Mouse (Mus musculus) thymus, postnatal 4 days (tissue): Measurements from ENCODE around the gene Ptprcap.
A peak's percentile ranks its signal among the peaks of the same experiment; 100 is the strongest.
"Not testable (repeated sequence)": the region's sequence is repeated elsewhere in the genome, so short reads cannot be mapped to it uniquely, and the experiment has no call there.

Experiments
- DNase-seq: peaks from one replicate; pipeline ENCODE4 v3.0.0; 2021

Gene Ptprcap

GRCm38 (mm10) chr19:4153232-4153654 lies at the start of gene Ptprcap:
Gene Ptprcap, plus strand, starts transcription at chr19:4153604.
- peak; percentile 37 for DNase-seq

- peak; percentile 51 for DNase-seq
Measured at GRCm38 (mm10) chr19:4103792-4104191, 49.6 kb upstream of the Ptprcap start.

- DNase-seq = no peak
Measured at GRCm38 (mm10) chr19:4104675-4105194, 48.7 kb upstream of the Ptprcap start.

- DNase-seq = no peak
Measured at GRCm38 (mm10) chr19:4106654-4107053, 46.8 kb upstream of the Ptprcap start.

- no peak for DNase-seq
Measured at GRCm38 (mm10) chr19:4108535-4108934, 44.9 kb upstream of the Ptprcap start.

- no peak for DNase-seq
Measured at GRCm38 (mm10) chr19:4112063-4112960, 41.1 kb upstream of the Ptprcap start.

- no peak for DNase-seq
Measured at GRCm38 (mm10) chr19:4113186-4113805, 40.1 kb upstream of the Ptprcap start.

GRCm38 (mm10) chr19:4113806-4114230 lies 39.6 kb upstream of the Ptprcap start:
- DNase-seq = peak; percentile 61

GRCm38 (mm10) chr19:4114551-4114950 lies 38.9 kb upstream of the Ptprcap start:
- DNase-seq = peak; percentile 51

GRCm38 (mm10) chr19:4115144-4115543 lies 38.3 kb upstream of the Ptprcap start:
- no peak for DNase-seq

- no peak for DNase-seq
Measured at GRCm38 (mm10) chr19:4115816-4116215, 37.6 kb upstream of the Ptprcap start.

- no peak for DNase-seq
Measured at GRCm38 (mm10) chr19:4117006-4117405, 36.4 kb upstream of the Ptprcap start.

GRCm38 (mm10) chr19:4118350-4118749 lies 35.1 kb upstream of the Ptprcap start:
- no peak for DNase-seq

- no peak for DNase-seq
Measured at GRCm38 (mm10) chr19:4119716-4120487, 33.5 kb upstream of the Ptprcap start.

- DNase-seq = no peak
Measured at GRCm38 (mm10) chr19:4120496-4120895, 32.9 kb upstream of the Ptprcap start.

GRCm38 (mm10) chr19:4121097-4121805 lies 32.2 kb upstream of the Ptprcap start:
- peak; percentile 99 for DNase-seq

- DNase-seq = not testable (repeated sequence)
Measured at GRCm38 (mm10) chr19:4121896-4122295, 31.5 kb upstream of the Ptprcap start.

GRCm38 (mm10) chr19:4122411-4123370 lies 30.7 kb upstream of the Ptprcap start:
- no peak for DNase-seq

- DNase-seq = no peak
Measured at GRCm38 (mm10) chr19:4124432-4124831, 29.0 kb upstream of the Ptprcap start.

GRCm38 (mm10) chr19:4125268-4125667 lies 28.1 kb upstream of the Ptprcap start:
- not testable (repeated sequence) for DNase-seq
